Mouse (Mus musculus) v-Abl transformed pro-B cells (cell line): ENCODE data around the gene Ing5.
"Not testable (repeated sequence)": the region's sequence is repeated elsewhere in the genome, so short reads cannot be mapped to it uniquely, and the experiment has no call there.

Experiments used
- in situ Hi-C, 2 experiments: fragments of 400-800 bp; cut with MboI; formaldehyde crosslinking; loops; one replicate each; pipeline ENCODE4 v1.15.1; 2025; ENCODE audit not compliant: unreplicated experiment in 2 of 2

Ing5 gene

DNA sequence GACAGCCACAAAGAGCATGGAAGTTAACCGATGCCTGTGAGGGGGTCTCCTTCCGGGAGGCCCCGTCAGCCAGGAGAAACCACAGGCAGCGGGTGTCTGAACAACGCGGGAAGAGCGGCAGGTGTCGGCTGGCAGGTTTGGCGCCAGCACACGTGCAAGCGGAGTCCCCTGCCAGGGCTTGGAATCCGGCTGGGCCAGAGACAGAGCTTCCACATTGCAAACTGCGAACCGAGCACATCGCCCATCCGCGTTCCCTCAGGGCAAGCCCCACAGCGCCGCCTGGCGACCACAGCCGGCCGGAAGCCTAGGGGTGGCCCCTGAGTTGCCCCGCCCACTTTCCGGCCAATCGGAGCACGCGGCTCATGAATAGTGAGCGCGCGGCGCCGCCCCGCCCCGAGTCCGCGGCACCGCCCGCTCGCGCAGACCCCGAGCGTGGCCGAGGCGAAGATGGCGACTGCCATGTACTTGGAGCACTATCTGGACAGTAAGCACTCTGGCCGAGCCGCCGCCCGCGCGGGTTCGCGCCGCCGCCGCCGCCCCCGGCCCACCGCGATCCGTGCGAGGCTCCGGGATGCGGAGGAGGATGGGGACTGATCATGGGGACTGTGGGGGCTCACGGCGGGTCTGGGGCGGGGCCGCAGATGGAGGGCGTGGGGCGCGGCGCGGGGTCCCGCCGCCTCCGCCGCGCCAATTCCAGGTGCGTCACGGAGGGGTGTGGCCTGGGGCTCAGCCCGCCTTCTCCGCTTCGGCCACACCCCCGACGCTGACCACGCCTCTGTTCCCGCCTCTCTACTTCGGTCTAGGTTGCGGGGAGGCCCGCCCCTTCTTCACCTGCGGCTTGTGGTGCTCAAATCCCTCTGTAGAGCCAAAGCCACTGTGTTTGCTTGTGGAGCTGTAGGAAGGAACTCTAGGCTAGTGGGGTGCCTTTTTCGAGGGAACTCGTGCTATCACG lies at the start of gene Ing5:
Gene Ing5 (plus strand): TSS at position 410 of the 952 bp plus-strand sequence.
- in situ Hi-C loops: loop anchor here (10.0 to 25.0 kb wide), 3 partner anchors 49 to 867 kb away; partner anchors contain the start of genes Hdlbp (in 2 of the 2), Atg4b (in 1 of the 2), Capn10 (in 1 of the 2) and Thap4 (in 1 of the 2)

GRCm38 (mm10) chr1:93754573-93755290 lies 49.0 kb upstream of the Ing5 start, which contains the start of gene Thap4:
TSS of gene Thap4 (minus strand) at chr1:93754864.
- in situ Hi-C loops: loop anchor here in 1 of 2 experiments (10.0 kb wide), 1 partner anchor 50 kb away; the partner anchor contains the start of genes Dtymk and Ing5

- in situ Hi-C loops: loop anchor here in 1 of 2 experiments (10.0 kb wide), 1 partner anchor 50 kb away; the partner anchor contains the start of genes Dtymk and Ing5
These were observed 48.5 kb upstream of the Ing5 start for GRCm38 (mm10) chr1:93755291-93755610.

DNA sequence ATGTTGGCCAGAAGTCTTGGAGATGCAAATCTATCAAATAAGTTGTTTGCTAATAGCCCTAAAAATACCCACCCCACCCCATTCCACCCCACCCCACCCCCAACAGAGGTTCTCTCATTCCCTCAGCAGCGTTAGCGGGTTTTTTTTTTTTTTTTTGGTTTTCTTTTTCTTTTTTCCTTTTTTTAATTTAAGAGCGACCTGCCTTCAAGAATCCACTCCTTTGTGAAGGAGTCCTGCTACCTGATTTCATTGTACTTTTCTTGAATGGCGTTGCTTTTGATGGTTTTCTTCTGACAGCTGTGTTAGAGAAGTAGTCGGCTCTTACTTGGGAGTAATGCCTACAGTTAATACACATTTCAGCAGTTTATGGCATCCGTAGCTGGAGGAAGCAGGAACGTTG lies 48.1 kb upstream of the Ing5 start:
- in situ Hi-C loops: loop anchor here in 1 of 2 experiments (10.0 kb wide), 1 partner anchor 49 kb away; the partner anchor contains the start of genes Dtymk and Ing5

DNA sequence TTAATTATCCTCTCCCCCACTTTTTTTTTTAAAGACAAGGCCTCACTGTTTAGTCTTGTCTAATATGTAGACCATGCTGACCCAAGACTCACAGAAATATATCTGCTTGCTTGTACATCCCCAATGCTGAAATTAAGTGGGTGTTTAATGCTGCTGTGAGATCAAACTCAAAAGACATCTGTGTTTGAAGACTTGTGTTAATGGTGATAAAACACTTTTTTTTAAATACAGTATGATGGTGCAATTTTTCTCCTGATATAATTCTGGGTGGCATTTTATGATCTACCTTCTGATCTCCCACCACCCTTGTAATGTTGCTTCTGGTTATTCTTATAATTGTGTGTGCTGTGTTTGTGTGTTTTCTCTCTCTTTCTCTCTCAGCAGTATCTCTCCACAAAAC lies 47.6 kb upstream of the Ing5 start:
- in situ Hi-C loops: loop anchor here in 1 of 2 experiments (10.0 kb wide), 1 partner anchor 49 kb away; the partner anchor contains the start of genes Dtymk and Ing5

DNA sequence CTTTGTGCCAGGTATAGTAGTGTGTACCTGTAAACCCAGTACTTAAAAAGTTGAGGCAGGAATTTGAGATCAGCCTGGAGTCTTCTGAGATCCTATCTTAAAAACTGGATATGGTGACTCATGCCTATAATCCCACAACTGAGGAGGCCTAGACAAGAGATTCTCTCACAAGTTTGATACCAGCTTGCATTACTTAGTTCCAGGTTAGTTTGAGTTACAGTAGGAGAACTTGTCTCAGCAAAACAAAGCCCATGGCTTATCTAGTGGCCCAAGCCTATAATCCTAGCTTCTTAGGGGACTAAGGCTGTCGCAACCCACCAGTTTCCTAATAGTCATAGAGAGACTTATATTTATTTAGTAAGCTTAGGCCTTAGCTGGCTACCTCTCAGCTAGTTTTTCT lies 43.7 kb upstream of the Ing5 start:
- in situ Hi-C loops: no loop called here

GRCm38 (mm10) chr1:93763531-93763930 lies 40.2 kb upstream of the Ing5 start:
- in situ Hi-C loops: not testable (repeated sequence)

GRCm38 (mm10) chr1:93764871-93765591 lies 38.7 kb upstream of the Ing5 start:
- in situ Hi-C loops: no loop called here

DNA sequence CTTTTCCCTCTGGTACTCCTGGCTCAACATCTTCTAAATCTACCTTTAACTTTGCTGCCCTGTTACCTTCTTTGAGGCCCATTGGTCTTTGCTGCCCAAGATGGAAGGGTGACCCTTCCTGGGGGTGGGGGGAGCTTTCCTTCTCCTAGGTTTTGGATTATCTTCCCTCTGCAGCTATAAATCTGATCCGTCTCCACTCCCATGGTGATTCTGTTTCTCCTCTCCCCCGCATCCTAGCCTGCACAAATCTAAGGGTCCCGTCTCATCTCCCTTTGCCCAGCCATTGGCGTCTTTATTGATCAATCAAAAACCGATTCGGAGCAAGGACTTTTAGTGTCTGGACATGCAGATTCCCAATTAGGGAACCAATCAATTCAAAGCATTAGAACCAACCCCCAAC lies 36.2 kb upstream of the Ing5 start:
- in situ Hi-C loops: no loop called here

GRCm38 (mm10) chr1:93769901-93770300 lies 33.9 kb upstream of the Ing5 start:
- in situ Hi-C loops: no loop called here

DNA sequence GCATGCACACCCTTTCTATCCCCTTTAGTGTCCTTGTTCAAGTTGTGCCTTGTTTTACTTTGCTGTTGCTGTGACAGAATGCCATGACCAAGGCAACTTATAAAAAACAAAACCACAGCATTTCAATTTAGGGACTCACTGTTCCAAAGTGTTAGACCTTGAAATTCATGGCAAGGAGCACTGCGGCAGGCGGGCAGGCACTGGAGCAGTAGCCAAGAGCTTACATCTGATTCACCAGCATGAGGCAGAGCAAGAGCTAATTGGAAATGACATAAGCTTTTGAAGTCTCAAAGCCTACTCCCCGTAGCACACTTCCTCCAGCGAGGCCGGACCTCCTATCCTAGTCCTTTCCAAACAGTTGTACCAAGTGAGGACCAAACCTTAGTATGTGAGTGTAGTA lies 27.1 kb upstream of the Ing5 start:
- in situ Hi-C loops: no loop called here

GRCm38 (mm10) chr1:93786912-93787311 lies 16.9 kb upstream of the Ing5 start:
- in situ Hi-C loops: no loop called here

- in situ Hi-C loops: loop anchor here in 1 of 2 experiments (10.0 kb wide), 1 partner anchor 130 kb away; no protein-coding TSS in a partner anchor
These were observed 9.2 kb upstream of the Ing5 start for GRCm38 (mm10) chr1:93794526-93794925.

GRCm38 (mm10) chr1:93795886-93796285 lies 7.9 kb upstream of the Ing5 start:
- in situ Hi-C loops: loop anchor here in 1 of 2 experiments (10.0 kb wide), 1 partner anchor 131 kb away; no protein-coding TSS in a partner anchor

GRCm38 (mm10) chr1:93800670-93801503 lies 2.9 kb upstream of the Ing5 start:
- in situ Hi-C loops: loop anchor here (10.0 to 25.0 kb wide), 3 partner anchors 46 to 864 kb away; partner anchors contain the start of genes Hdlbp (in 2 of the 2), Atg4b (in 1 of the 2), Capn10 (in 1 of the 2) and Thap4 (in 1 of the 2)

DNA sequence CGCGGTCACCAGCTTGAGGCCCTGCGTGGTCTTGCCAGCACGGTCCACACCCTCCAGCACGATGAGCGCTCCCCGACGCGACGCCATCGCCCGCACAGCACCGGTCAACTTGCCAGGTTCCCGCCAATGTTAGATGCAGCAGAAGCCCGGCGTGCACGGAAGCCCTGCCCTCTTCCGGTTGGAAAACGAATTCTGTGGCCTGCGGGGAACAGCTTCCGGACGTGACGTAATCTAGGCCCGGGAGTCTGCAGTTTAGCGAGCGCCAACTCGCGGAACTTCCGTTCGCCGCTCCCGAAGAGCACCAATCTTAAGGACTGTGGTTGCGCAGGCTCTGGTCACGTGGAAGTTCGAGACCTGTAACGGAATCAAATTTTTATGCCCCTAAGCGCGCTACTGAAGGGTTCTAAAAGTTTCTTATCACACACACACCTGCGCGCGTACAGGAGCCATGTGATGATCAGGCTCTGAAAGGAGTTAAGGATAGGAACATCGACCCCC lies 2.0 kb upstream of the Ing5 start, which contains the start of gene Dtymk:
Gene Dtymk (minus strand): TSS at position 194 of the 498 bp plus-strand sequence.
- in situ Hi-C loops: loop anchor here (10.0 to 25.0 kb wide), 3 partner anchors 47 to 864 kb away; partner anchors contain the start of genes Hdlbp (in 2 of the 2), Atg4b (in 1 of the 2), Capn10 (in 1 of the 2) and Thap4 (in 1 of the 2)

GRCm38 (mm10) chr1:93802771-93803170 lies 994 bp upstream of the Ing5 start:
- in situ Hi-C loops: loop anchor here (10.0 to 25.0 kb wide), 3 partner anchors 48 to 865 kb away; partner anchors contain the start of genes Hdlbp (in 2 of the 2), Atg4b (in 1 of the 2), Capn10 (in 1 of the 2) and Thap4 (in 1 of the 2)

- in situ Hi-C loops: loop anchor here (10.0 to 25.0 kb wide), 3 partner anchors 50 to 868 kb away; partner anchors contain the start of genes Hdlbp (in 2 of the 2), Atg4b (in 1 of the 2), Capn10 (in 1 of the 2) and Thap4 (in 1 of the 2)
These were observed 1.1 kb downstream of the Ing5 start for GRCm38 (mm10) chr1:93804818-93805217.
